Comparison of ENCODE assay signal across 8 mouse cellular contexts in the genomic region with DNA sequence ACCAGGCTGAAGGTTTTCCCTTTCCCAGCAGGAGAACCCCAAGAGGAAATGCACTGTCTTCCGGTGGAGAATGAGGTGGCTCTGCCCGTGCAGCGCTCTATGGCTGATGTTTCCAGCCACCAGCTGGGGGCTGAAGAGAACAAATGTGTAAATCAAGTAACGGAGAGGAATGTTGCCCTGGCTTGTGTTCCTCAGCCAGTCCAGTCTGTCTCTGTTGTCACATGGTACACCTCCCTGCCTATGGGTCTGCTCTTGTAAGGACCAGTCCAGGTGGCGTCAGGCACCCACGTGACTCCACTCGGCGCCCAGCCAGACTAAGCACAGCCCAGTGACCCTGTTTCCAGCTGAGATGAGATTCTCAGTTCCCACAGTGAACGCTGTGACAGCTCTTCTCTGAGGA. TPM values are rescaled to one million over a fixed set of nuclear protein-coding genes. Genes with fewer than 3 reads are reported as not detected.
A peak's percentile ranks its signal among the peaks of the same experiment; 100 is the strongest.
DNase-seq lines count a peak whose midpoint lies in the region; ATAC-seq lines count a peak whose summit lies in the region.

No protein-coding gene starts in this region.

- peaks cover 26% of the 10 kb centered on the region for H3K27me3 ChIP-seq in heart, embryonic 12.5 days (replicated peaks)
- H3K27me3 ChIP-seq in stomach, embryonic 16.5 days (ENCODE audit: control insufficient read depth, insufficient read depth, low read length), result 0 out of 2 replicates have a peak, but pooled peaks cover 7% of the 10 kb centered on the region

- peak; percentile 47 to 52 for DNase-seq in right cerebral cortex, postnatal 10 days (ENCODE audit: low spot score in 2 of 2)
- no peak for DNase-seq in right cerebral cortex, adult 2 months (ENCODE audit: low spot score in 2 of 2)
- peak; percentile 42 for DNase-seq in embryo, embryonic 9.5 days (ENCODE audit: extremely low spot score)
- DNase-seq in kidney, adult 9 months, result peak; percentile 42
- DNase-seq in lung, postnatal 10 days, result peak; percentile 73
- no peak for DNase-seq in frontal cortex, postnatal 10 days (ENCODE audit: low spot score in 2 of 2)

- H3K36me3 ChIP-seq in heart, embryonic 12.5 days, result no peaks in the 10 kb centered on the region
- H3K36me3 ChIP-seq in stomach, embryonic 16.5 days (ENCODE audit: control insufficient read depth, insufficient read depth, low read length), result no peaks in the 10 kb centered on the region

- peaks cover 4% of the 10 kb centered on the region; the same call in 1 of the 2 replicates for H3K9me3 ChIP-seq in heart, embryonic 12.5 days (replicated peaks)
- no peaks in the 10 kb centered on the region for H3K9me3 ChIP-seq in stomach, embryonic 16.5 days (replicated peaks; ENCODE audit: control insufficient read depth, low read length)

- peak overlapping the region; percentile 20 for H3K4me3 ChIP-seq in heart, embryonic 12.5 days
- H3K4me3 ChIP-seq in stomach, embryonic 16.5 days (replicated peaks; ENCODE audit: low read length), result no peak overlapping the region

- peak overlapping the region; percentile 53 for H3K4me2 ChIP-seq in heart, embryonic 12.5 days
- peak overlapping the region; percentile 22 for H3K4me2 ChIP-seq in stomach, embryonic 16.5 days (ENCODE audit: low read depth, low read length)

- peaks cover 17% of the 10 kb centered on the region; the same call in 1 of the 2 replicates for H3K4me1 ChIP-seq in heart, embryonic 12.5 days (replicated peaks)
- peaks cover 2% of the 10 kb centered on the region; the same call in 1 of the 2 replicates for H3K4me1 ChIP-seq in stomach, embryonic 16.5 days (ENCODE audit: control insufficient read depth, insufficient read depth, low read length)

- 8% methylated on average over 9 of the region's 9 CpGs for WGBS in heart, embryonic 12.5 days
- WGBS in stomach, embryonic 16.5 days, result 11% methylated on average over 9 of the region's 9 CpGs

- peak overlapping the region; percentile 44; the same call in 1 of the 2 replicates for H3K27ac ChIP-seq in heart, embryonic 12.5 days (ENCODE audit: poor library complexity, severe bottlenecking)
- no peak overlapping the region for H3K27ac ChIP-seq in stomach, embryonic 16.5 days (ENCODE audit: low read length)

- H3K9ac ChIP-seq in heart, embryonic 12.5 days, result no peak overlapping the region
- H3K9ac ChIP-seq in stomach, embryonic 16.5 days (ENCODE audit: low read length), result no peak overlapping the region

- ATAC-seq in heart, embryonic 12.5 days (ENCODE audit: insufficient number of reproducible peaks, low FRiP score), result peak; percentile 95
- peak; percentile 92 for ATAC-seq in stomach, embryonic 16.5 days (ENCODE audit: insufficient read depth, low FRiP score)

RNA-seq across cellular contexts. Expression of a gene that starts 34.7 kb away (rescaled TPM):
- polyA plus RNA-seq in heart, embryonic 12.5 days (2016; fragmentation: Nextera tagmentation; extraction: Ambion mirVana), result not detected in 2 replicates
- polyA plus RNA-seq in stomach, embryonic 16.5 days (2015; fragmentation: Nextera tagmentation; extraction: Ambion mirVana), result not detected in 2 replicates

Comparison
In these comparisons a context has a peak if more than half of its experiments do, and no peak if none do; other contexts are left out.
1. DNase-seq: peak in right cerebral cortex, postnatal 10 days (2 of 2), embryo, embryonic 9.5 days (single experiment), kidney, adult 9 months (single experiment) and lung, postnatal 10 days (single experiment); none in right cerebral cortex, adult 2 months (0 of 2) and frontal cortex, postnatal 10 days (0 of 2).